Mouse (Mus musculus): ENCODE data around the gene Kcnd2. TPM values are rescaled to one million over a fixed set of nuclear protein-coding genes. Genes with fewer than 3 reads are reported as not detected.

The Kcnd2 gene
- polyA plus RNA-seq, 1 experiment from 2014 or later, result 38.5 TPM

DNA sequence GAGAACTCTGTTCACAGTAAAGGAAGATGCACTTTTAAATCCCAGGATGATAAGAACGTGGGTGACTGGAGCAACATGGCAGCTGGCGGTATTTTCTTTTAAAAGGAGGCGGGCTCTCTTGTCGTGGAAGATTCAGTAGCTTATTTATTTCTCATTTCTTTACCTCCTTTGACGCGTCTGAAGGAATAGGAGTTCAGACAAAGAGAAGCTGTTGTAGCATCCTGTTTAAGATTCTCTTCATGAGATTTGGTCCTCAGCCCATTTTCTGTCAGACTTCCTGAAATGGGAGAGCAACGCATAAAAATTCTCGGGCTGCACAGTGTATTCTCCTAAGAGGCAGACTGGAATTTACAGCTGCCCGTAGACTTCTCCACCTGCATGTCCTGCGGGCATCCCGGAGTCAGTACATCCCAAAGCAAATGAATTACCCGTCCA lies 552.5 kb downstream of the Kcnd2 start:
- peak overlapping the region; percentile 33 for H3K4me2 ChIP-seq (ENCODE audit: low read depth, low read length)
- no peaks in the 10 kb centered on the region for H3K36me3 ChIP-seq (ENCODE audit: control insufficient read depth, insufficient read depth, low read length)
- no peaks in the 10 kb centered on the region for H3K9me3 ChIP-seq (ENCODE audit: control insufficient read depth, low read length)
- no peak overlapping the region for H3K9ac ChIP-seq (replicated peaks; ENCODE audit: low read depth, low read length)
- WGBS, result 38% methylated on average over 12 of the region's 12 CpGs
- peak overlapping the region; percentile 12; the same call in 1 of the 2 replicates for H3K4me3 ChIP-seq (ENCODE audit: low read depth, low read length)
- peak; percentile 80 for ATAC-seq (ENCODE audit: low read depth)
- H3K27ac ChIP-seq (ENCODE audit: low read depth, low read length), result peak overlapping the region; percentile 29
- no peaks in the 10 kb centered on the region for H3K4me1 ChIP-seq (ENCODE audit: control insufficient read depth, insufficient read depth, low read length)
- H3K27me3 ChIP-seq (ENCODE audit: control insufficient read depth, insufficient read depth, low read length), result no peaks in the 10 kb centered on the region

DNA sequence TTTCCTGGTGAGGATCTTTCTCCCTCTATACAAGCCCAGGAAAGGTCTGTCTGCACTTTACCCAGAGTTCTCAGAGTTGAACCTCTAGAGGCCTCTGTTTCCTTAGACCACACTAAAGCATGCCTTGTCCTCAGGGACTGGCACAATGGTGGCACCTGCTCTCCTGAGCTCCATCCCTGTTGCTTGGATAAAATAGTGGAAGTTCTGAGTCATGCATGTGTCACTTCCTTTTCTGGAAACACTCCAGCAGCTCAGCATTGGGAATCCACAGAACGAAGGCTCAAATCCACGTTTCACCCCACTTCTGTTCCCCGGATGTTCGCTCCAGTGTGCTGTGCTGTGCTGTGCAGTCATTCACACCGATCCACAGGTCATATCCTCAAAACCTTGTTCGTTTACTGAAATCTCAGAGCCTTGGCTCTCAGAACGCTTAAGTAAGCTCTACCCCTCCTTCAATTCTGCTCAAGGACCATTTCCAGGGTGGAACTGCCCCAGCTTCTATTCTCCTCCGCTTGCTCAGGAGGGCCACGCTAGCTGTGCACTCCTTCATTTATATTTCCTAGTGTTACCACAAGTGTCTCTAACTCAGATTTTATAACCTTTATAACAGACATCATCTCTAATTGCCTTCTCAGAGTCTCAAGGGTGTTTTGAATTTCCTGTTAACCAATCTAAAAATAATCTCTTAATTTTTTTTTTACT lies 553.6 kb downstream of the Kcnd2 start:
- no peak overlapping the region for H3K4me2 ChIP-seq (ENCODE audit: low read depth, low read length)
- H3K27ac ChIP-seq (ENCODE audit: low read depth, low read length), result no peak overlapping the region
- peak; percentile 26; the same call in 1 of the 2 replicates for ATAC-seq (ENCODE audit: low read depth)
- H3K4me3 ChIP-seq (ENCODE audit: low read depth, low read length), result no peak overlapping the region
- no peaks in the 10 kb centered on the region for H3K36me3 ChIP-seq (ENCODE audit: control insufficient read depth, insufficient read depth, low read length)
- H3K27me3 ChIP-seq (ENCODE audit: control insufficient read depth, insufficient read depth, low read length), result no peaks in the 10 kb centered on the region
- WGBS, result 77% methylated on average over 9 of the region's 9 CpGs
- H3K9me3 ChIP-seq (ENCODE audit: control insufficient read depth, low read length), result no peaks in the 10 kb centered on the region
- no peak overlapping the region for H3K9ac ChIP-seq (replicated peaks; ENCODE audit: low read depth, low read length)
- no peaks in the 10 kb centered on the region for H3K4me1 ChIP-seq (ENCODE audit: control insufficient read depth, insufficient read depth, low read length)

DNA sequence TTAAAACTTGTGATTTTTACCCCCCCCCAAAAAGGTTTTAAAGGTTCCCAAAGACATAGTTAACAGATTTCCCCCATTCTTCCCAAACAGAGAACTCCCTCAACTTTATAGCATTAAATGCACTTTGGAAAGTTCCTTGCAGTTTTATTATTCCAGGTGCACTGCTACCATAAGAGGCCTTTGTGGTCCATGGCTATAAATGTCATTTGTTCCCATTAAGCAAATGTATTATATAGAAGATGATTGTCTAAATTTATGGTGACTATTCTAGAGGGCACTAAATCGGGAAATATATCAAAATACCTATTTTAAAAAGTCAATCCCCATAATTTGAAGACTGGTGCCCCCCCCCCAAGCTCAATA lies 554.1 kb downstream of the Kcnd2 start:
- WGBS, result 82% methylated on average over 1 of the region's 1 CpGs
- no peaks in the 10 kb centered on the region for H3K9me3 ChIP-seq (ENCODE audit: control insufficient read depth, low read length)
- no peak overlapping the region for H3K4me3 ChIP-seq (ENCODE audit: low read depth, low read length)
- no peaks in the 10 kb centered on the region for H3K4me1 ChIP-seq (ENCODE audit: control insufficient read depth, insufficient read depth, low read length)
- H3K27me3 ChIP-seq (ENCODE audit: control insufficient read depth, insufficient read depth, low read length), result no peaks in the 10 kb centered on the region
- no peaks in the 10 kb centered on the region for H3K36me3 ChIP-seq (ENCODE audit: control insufficient read depth, insufficient read depth, low read length)
- no peak overlapping the region for H3K27ac ChIP-seq (ENCODE audit: low read depth, low read length)
- H3K4me2 ChIP-seq (ENCODE audit: low read depth, low read length), result no peak overlapping the region
- H3K9ac ChIP-seq (replicated peaks; ENCODE audit: low read depth, low read length), result no peak overlapping the region
- ATAC-seq (ENCODE audit: low read depth), result no peak

DNA sequence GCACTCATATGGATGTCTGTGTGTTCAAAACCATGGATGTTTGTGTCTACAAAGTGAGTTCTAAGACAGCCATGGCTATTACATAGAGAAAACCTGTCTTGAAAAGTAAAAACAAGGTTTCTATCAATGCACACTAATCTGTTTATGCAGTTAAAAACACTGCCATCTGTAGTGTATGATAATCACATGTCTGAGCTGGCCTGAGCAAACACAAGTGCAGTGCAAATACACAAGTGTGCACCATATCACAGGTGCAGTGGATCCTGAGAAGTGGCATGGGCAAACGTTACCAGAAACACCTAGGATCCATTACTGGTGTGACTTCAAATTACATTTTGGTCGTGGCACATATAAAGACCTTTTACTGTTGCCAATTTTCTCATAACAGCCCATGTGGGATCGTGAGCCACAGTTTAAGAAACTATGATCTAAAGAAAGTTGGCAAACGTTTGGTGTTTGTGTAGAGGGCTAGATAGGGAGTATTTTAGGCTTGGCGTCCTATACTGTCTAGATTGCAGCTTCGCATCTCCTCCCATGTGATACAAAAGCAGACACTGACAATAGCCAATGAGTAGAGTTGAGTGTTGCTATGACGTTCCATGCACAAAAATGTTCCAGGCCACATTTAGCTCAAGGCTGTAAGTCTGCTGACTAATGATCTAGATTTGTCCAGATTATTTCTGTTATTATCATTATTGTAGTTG lies 559.1 kb downstream of the Kcnd2 start:
- H3K4me3 ChIP-seq (ENCODE audit: low read depth, low read length), result no peak overlapping the region
- H3K9ac ChIP-seq (replicated peaks; ENCODE audit: low read depth, low read length), result no peak overlapping the region
- H3K4me2 ChIP-seq (ENCODE audit: low read depth, low read length), result no peak overlapping the region
- no peak for ATAC-seq (ENCODE audit: low read depth)
- WGBS, result 92% methylated on average over 7 of the region's 7 CpGs
- H3K9me3 ChIP-seq (ENCODE audit: control insufficient read depth, low read length), result no peaks in the 10 kb centered on the region
- H3K27ac ChIP-seq (ENCODE audit: low read depth, low read length), result no peak overlapping the region
- no peaks in the 10 kb centered on the region for H3K4me1 ChIP-seq (ENCODE audit: control insufficient read depth, insufficient read depth, low read length)
- no peaks in the 10 kb centered on the region for H3K27me3 ChIP-seq (ENCODE audit: control insufficient read depth, insufficient read depth, low read length)
- H3K36me3 ChIP-seq (ENCODE audit: control insufficient read depth, insufficient read depth, low read length), result no peaks in the 10 kb centered on the region

All from neural tube, embryonic 14.5 days (tissue).